Mouse (Mus musculus) liver, embryonic 14.5 days (tissue): Measurements from ENCODE around the gene Tcte2. TPM values are rescaled to one million over a fixed set of nuclear protein-coding genes. Genes with fewer than 3 reads are reported as not detected.
"Not testable (repeated sequence)": the region's sequence is repeated elsewhere in the genome, so short reads cannot be mapped to it uniquely, and the experiment has no call there.

Experiments used
- ATAC-seq: fragments of 200-750 bp; cut with Nextera tagmentation; 2 replicates; pipeline ENCODE4 v1.8.0; 2017; ENCODE audit warnings: moderate number of reproducible peaks, mild to moderate bottlenecking, moderate library complexity; ENCODE audit not compliant: insufficient read depth
- DNase-seq, 3 experiments: peaks; one replicate each; pipeline ENCODE4 v3.0.0-alpha.2; 2012 to 2013; ENCODE audit warnings: low read depth in 3 of 3, low spot score in 3 of 3
- H3K27ac ChIP-seq: fragments of 300-500 bp; sonication (generic); 2 replicates; pipeline ENCODE4 v1.5.1; 2014; ENCODE audit warnings: moderate library complexity, mild to moderate bottlenecking, control low read depth, inconsistent platforms
- H3K27me3 ChIP-seq: fragments of 300-500 bp; sonication (generic); 2 replicates; pipeline ENCODE4 v1.6.1; 2014; ENCODE audit warnings: mild to moderate bottlenecking, low read length, moderate library complexity; ENCODE audit not compliant: control insufficient read depth, insufficient read depth
- H3K36me3 ChIP-seq: fragments of 300-500 bp; sonication (generic); replicated peaks from 2 replicates; pipeline ENCODE4 v1.6.1; 2014; ENCODE audit warnings: low read depth; ENCODE audit not compliant: control insufficient read depth, insufficient read depth
- H3K4me1 ChIP-seq, 2 experiments: fragments of 200-500 bp in 1 of 2; fragments of 300-500 bp in 1 of 2; sonication (generic) in 1 of 2; replicated peaks; 2 replicates each; pipeline ENCODE4 v1.6.1; 2012 to 2014; ENCODE audit warnings: antibody characterized with exemption in 1 of 2, inconsistent platforms in 1 of 2, low read length in 1 of 2; ENCODE audit not compliant: control insufficient read depth in 2 of 2, insufficient read depth in 2 of 2
- H3K4me2 ChIP-seq: fragments of 300-500 bp; sonication (generic); 2 replicates; pipeline ENCODE4 v1.6.1; 2014; ENCODE audit warnings: low read depth, mild to moderate bottlenecking, control low read depth, moderate library complexity
- H3K4me3 ChIP-seq, 2 experiments: fragments of 200-500 bp in 1 of 2; fragments of 300-500 bp in 1 of 2; sonication (generic) in 1 of 2; 2 replicates each; pipeline ENCODE4 v1.5.1; 2012 to 2014; ENCODE audit warnings: low read depth in 2 of 2, low read length in 2 of 2, mild to moderate bottlenecking in 2 of 2, control low read depth in 1 of 2, inconsistent platforms in 1 of 2, moderate library complexity in 1 of 2; ENCODE audit not compliant: insufficient read depth in 1 of 2
- H3K9ac ChIP-seq: fragments of 300-500 bp; sonication (generic); replicated peaks from 2 replicates; pipeline ENCODE4 v1.6.1; 2014; ENCODE audit warnings: mild to moderate bottlenecking, control low read depth, moderate library complexity
- H3K9me3 ChIP-seq: fragments of 300-500 bp; sonication (generic); 2 replicates; pipeline ENCODE4 v1.6.1; 2016; ENCODE audit warnings: low read length, mixed read lengths; ENCODE audit not compliant: control insufficient read depth
- CTCF ChIP-seq: IDR thresholded peaks from 2 replicates; pipeline ENCODE4 v1.5.1; 2016; ENCODE audit warnings: antibody characterized with exemption, low read depth, control low read depth
- EP300 ChIP-seq: IDR thresholded peaks from 2 replicates; pipeline ENCODE4 v1.6.1; 2016; ENCODE audit warnings: antibody characterized with exemption, low read depth
- WGBS: fragments of 180-500 bp; shearing (Covaris S2); extraction: QIAGEN DNeasy Blood & Tissue Kit; methylation state at CpG from one replicate; pipeline ENCODE4 v1.1.7; 2014; ENCODE audit not compliant: insufficient replicate concordance; 5-methylcytosine and 5-hydroxymethylcytosine counted together
- polyA plus RNA-seq, 2 experiments: library from polyadenylated mRNA; depleted of rRNA in 1 of 2; stranded (reverse) in 1 of 2; unstranded in 1 of 2; fragments of >200 nt; fragmentation: Nextera tagmentation in 1 of 2; extraction: Ambion mirVana in 1 of 2; gene quantifications; 2 replicates each; pipeline versions ENCODE4 v1.2.1 to v1.2.3; 2012 to 2014

Tcte2 gene
- polyA plus RNA-seq, 2 experiments: 0.26 TPM; not detected in 1

- no peak overlapping the region for H3K4me3 ChIP-seq
- no peaks in the 10 kb centered on the region for H3K9me3 ChIP-seq
- H3K9ac ChIP-seq: no peak overlapping the region
- H3K4me2 ChIP-seq: no peak overlapping the region
- H3K36me3 ChIP-seq: no peaks in the 10 kb centered on the region
- no peak overlapping the region for H3K27ac ChIP-seq
- 25% methylated on average over 9 of the region's 9 CpGs for WGBS
- H3K27me3 ChIP-seq: no peaks in the 10 kb centered on the region
- TF ChIP-seq CTCF (no peak), EP300 (no peak)
- DNase-seq (no peak), ATAC-seq (no peak)
- peaks cover 0 to 4% of the 10 kb centered on the region in 2 experiments; a peak in 1 of 4 replicates for H3K4me1 ChIP-seq
These were observed 84.1 kb downstream of the Tcte2 start for GRCm38 (mm10) chr17:13677225-13678148.

GRCm38 (mm10) chr17:13676099-13676498 lies 85.5 kb downstream of the Tcte2 start:
- not testable (repeated sequence) for ATAC-seq, H3K9ac ChIP-seq, H3K9me3 ChIP-seq, H3K27ac ChIP-seq, H3K4me1 ChIP-seq, DNase-seq, H3K4me2 ChIP-seq, H3K4me3 ChIP-seq, H3K27me3 ChIP-seq, H3K36me3 ChIP-seq
- WGBS: 64% methylated on average over 3 of the region's 3 CpGs

- no peak for ATAC-seq
- peaks cover 0 to 5% of the 10 kb centered on the region in 2 experiments; a peak in 2 of 4 replicates for H3K4me1 ChIP-seq
These were observed 86.0 kb downstream of the Tcte2 start for GRCm38 (mm10) chr17:13675630-13676029.

GRCm38 (mm10) chr17:13674695-13675306 lies 86.8 kb downstream of the Tcte2 start:
- Histone ChIP-seq H3K9me3 (no peaks in the 10 kb centered on the region), H3K27ac (no peak overlapping the region), H3K4me3 (no peak overlapping the region), H3K27me3 (no peaks in the 10 kb centered on the region), H3K36me3 (no peaks in the 10 kb centered on the region), H3K4me2 (no peak overlapping the region), H3K4me1 (peaks cover 0 to 5% of the 10 kb centered on the region in 2 experiments; a peak in 2 of 4 replicates), H3K9ac (no peak overlapping the region)
- TF ChIP-seq CTCF (no peak), EP300 (no peak)
- WGBS: 26% methylated on average over 6 of the region's 6 CpGs
- no peak for DNase-seq
- no peak for ATAC-seq

More at GRCm38 (mm10) chr17:13675630-13676029, 86.0 kb downstream of the Tcte2 start:
- Histone ChIP-seq H3K36me3 (no peaks in the 10 kb centered on the region), H3K27ac (no peak overlapping the region), H3K4me3 (no peak overlapping the region), H3K4me2 (no peak overlapping the region), H3K27me3 (no peaks in the 10 kb centered on the region), H3K9me3 (no peaks in the 10 kb centered on the region), H3K9ac (no peak overlapping the region)
- no peak for TF ChIP-seq EP300
- no peak for TF ChIP-seq CTCF
- no peak for DNase-seq
- 55% methylated on average over 4 of the region's 4 CpGs for WGBS

DNA sequence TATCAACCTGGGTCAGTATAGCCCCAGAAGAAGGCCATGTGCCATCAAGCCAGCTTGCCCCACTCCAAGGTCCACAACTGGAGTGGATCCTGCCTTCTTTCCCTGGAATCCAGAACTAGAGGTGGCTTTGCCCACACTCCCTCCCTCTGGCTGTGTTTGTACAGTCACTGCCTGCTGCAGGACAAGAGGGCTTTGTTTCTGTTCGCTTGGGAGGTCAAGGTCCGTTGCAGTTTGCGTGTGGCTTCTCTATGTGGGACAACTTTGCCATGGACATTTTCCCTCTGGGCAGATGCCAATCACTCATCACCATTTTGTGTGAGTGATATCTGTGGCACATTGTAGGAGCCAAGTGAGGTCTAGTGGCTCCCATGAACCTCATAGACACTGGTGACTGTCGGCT lies 89.9 kb downstream of the Tcte2 start:
- ATAC-seq (peak; percentile 31; the same call in 1 of the 2 replicates), DNase-seq (no peak)
- no peak overlapping the region for H3K4me2 ChIP-seq
- 59% methylated on average over 4 of the region's 4 CpGs for WGBS
- TF ChIP-seq CTCF: no peak
- no peak for TF ChIP-seq EP300
- peaks cover 0 to 5% of the 10 kb centered on the region in 2 experiments; a peak in 2 of 4 replicates for H3K4me1 ChIP-seq
- no peak overlapping the region for H3K9ac ChIP-seq
- H3K27ac ChIP-seq: no peak overlapping the region
- H3K4me3 ChIP-seq: no peak overlapping the region
- H3K36me3 ChIP-seq: no peaks in the 10 kb centered on the region
- no peaks in the 10 kb centered on the region for H3K27me3 ChIP-seq
- H3K9me3 ChIP-seq: no peaks in the 10 kb centered on the region
